1 mouse cellular context compared by ENCODE assay signal in genomic region chr13:54765281-54766191, GRCm38 (mm10).
TF ChIP-seq lines count a peak whose summit lies in the region.

No protein-coding gene starts in this region.

TF ChIP-seq in ES-E14, 5 proteins besides CTCF, POLR2A, EP300 and RAD21 (continued from another document):
- TF ChIP-seq HCFC1 (IDR thresholded peaks at IDR 0.05; ENCODE audit: borderline replicate concordance, insufficient read depth, low read length) (no peak), MAFK (IDR thresholded peaks at IDR 0.05; ENCODE audit: insufficient read depth, low read depth, low read length) (no peak), ZNF384 (IDR thresholded peaks at IDR 0.05; ENCODE audit: low read depth, low read length) (no peak)
